Mouse (Mus musculus): ENCODE results near the gene Vdac1.

Gene Vdac1

DNA sequence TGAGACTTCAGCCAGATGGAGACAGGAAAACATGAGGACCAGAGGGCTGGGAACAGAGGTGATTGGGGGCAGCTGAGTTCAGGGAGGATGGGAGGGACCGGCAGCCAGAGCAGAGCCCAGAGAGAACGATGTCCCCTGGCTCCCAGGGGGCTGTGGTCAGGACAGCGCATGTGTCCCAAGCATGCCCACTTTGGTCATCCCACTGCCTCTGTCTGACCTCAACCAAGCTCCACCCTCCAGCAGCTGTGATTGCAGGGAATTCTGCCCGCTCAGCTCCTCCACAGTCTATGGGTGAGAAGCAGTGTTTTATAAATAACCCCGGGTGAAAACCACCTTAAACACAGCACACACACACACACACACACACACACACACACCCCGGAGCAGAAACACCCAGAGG lies 68.8 kb downstream of the Vdac1 start:
- no peak for DNase-seq

DNA sequence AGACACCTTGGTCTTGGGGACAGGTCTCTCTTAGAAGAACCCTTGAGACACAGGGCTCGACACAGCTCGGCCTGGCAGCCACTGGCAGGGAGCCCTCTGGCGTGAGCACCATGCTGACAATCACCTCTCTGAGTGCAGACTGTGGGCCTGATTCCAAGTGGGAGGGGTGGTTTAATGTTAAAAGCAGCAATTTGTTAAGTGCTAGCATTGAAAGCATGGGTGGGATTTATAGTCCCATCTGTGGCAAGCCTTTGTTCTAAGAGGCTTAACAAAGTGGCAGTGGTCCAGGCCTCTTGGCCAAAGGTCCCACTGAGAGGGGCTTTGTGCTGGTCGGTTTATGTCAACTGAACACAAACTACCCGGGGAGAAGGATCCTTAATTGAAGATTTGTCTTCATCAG lies 70.9 kb downstream of the Vdac1 start:
- DNase-seq, result peak; percentile 43

DNA sequence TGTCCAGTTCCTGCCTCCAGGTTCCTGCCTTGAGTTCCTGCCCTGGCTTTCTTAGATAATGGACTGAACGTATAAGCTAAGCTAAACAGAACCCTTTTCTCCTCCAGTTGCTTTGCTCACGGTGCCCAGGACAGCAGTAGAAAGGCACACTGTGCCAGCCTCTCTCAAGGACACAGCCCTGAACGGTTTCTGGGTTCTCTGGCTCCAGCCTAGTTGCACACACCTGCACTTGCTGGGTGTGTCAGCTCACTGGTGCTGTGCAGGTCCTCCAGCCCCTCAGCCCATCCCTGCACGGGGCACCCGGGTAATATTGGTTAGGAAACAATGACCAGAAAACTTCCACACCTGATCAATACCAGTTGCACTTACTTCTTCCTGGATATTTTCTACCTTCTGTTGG lies 71.5 kb downstream of the Vdac1 start:
- DNase-seq, result no peak

DNA sequence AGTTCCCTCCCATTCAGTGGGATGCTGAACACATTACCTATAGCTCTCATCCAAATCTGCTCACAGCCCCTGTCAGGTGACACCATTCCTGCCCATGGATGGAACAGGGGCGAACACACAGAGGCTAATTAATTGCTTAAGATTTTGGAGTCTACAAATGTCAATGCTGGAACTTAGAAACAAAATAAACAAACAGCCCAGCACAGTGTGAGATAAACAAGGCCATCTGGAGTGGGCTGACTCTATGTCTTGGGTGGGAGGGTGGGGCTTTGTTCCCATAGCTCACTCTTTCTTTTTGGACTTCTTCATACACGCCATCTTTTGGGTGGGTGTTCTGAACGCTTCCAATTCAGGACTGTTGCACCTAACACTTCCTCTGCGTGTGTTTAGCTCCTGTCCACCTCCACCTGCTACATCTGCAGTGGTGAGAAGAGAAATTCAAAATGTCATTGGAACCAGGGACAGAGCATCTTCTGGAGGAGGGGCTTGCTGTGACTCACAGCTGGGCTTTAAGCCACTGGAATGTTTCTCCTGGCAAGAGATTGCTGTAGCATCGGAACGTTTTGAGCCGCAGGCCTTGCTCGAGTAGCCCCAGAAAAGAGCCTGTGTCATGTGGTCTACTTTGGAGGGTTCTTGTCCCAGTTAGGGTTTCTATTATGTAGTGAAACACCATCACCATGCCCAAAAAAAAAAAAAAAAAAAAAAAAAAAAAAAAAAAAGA lies 72.6 kb downstream of the Vdac1 start:
- DNase-seq, result peak; percentile 41

DNA sequence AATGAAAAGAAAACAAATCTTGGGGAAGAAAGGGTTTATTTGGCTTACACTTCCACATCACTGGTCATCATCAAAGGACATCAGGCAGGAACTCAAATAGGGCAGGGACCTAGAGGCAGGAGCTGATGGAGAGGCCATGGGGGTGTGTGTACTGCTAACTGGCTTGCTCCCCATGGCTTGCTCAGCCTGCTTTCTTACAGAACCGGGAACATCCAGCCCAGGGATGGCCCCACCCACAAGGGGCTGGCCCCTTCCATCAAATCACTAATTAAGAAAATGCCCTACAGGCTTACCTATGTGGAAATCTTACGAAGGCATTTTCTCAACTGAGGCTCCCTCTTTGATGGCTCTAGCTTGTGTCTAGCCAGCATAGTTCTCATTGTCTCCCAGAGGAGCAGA lies 73.1 kb downstream of the Vdac1 start:
- DNase-seq, result no peak

DNA sequence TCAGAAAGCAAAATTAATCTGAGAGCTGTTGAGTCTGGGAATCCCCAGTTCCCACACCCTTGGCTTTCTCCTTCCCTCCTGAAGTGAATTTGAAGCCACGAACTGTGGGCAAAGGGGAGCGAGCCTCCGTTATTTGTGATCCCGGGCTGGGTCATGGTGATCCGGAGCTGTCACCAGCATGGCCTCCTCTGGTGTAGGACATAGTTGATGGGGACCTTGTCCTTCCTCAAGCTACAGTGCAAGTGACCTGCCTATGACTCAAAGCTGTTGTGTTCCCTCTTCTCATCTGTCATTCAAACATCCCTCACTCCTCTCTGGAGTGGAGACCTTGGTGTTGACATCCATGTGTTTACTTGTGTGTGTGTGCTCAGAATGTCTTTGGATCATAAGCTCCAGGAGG lies 74.8 kb downstream of the Vdac1 start:
- no peak for DNase-seq

DNA sequence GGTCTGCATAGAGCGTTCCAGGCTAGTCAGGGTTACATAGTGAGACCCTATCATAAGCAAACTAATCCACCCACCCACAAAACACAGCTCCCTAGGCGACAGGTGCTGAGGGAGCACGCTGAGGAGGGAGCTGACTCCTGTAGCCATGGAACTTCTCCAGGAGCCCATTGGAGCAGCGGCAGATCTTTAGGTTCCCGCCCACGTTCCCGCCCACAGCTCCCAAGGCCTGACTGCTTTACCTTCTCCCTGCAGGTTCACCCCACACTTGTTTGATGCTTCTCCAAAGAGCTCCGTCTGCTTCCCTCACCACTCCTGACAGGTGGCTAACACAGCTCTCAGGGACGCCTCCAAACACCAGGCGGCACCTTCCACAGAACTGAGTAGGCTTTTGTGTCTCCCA lies 76.5 kb downstream of the Vdac1 start:
- no peak for DNase-seq
